Mouse (Mus musculus) neural tube, embryonic 14.5 days (tissue): Measurements from ENCODE around the gene Prc1. TPM values are rescaled to one million over a fixed set of nuclear protein-coding genes. Genes with fewer than 3 reads are reported as not detected.

Experiments
- ATAC-seq: fragments of 200-750 bp; cut with Nextera tagmentation; 2 replicates; pipeline ENCODE4 v1.8.0; 2017; ENCODE audit warnings: low read depth, mild to moderate bottlenecking, moderate TSS enrichment, moderate library complexity
- H3K27ac ChIP-seq: fragments of 300-500 bp; sonication (generic); 2 replicates; pipeline ENCODE4 v1.5.1; 2014; ENCODE audit warnings: low read depth, mild to moderate bottlenecking, control low read depth, low read length, moderate library complexity, mixed read lengths
- H3K27me3 ChIP-seq: fragments of 300-500 bp; sonication (generic); 2 replicates; pipeline ENCODE4 v1.6.1; 2014; ENCODE audit warnings: low read length; ENCODE audit not compliant: control insufficient read depth, insufficient read depth
- H3K36me3 ChIP-seq: fragments of 300-500 bp; sonication (generic); 2 replicates; pipeline ENCODE4 v1.6.1; 2014; ENCODE audit warnings: low read length, mixed read lengths; ENCODE audit not compliant: control insufficient read depth, insufficient read depth
- H3K4me1 ChIP-seq: fragments of 300-500 bp; sonication (generic); 2 replicates; pipeline ENCODE4 v1.6.1; 2014; ENCODE audit warnings: low read length; ENCODE audit not compliant: control insufficient read depth, insufficient read depth
- H3K4me2 ChIP-seq: fragments of 300-500 bp; sonication (generic); 2 replicates; pipeline ENCODE4 v1.6.1; 2014; ENCODE audit warnings: mild to moderate bottlenecking, low read depth, low read length, control low read depth
- H3K4me3 ChIP-seq: fragments of 300-500 bp; sonication (generic); 2 replicates; pipeline ENCODE4 v1.5.1; 2014; ENCODE audit warnings: low read depth, low read length, control low read depth, mixed read lengths
- H3K9ac ChIP-seq: fragments of 300-500 bp; sonication (generic); replicated peaks from 2 replicates; pipeline ENCODE4 v1.6.1; 2014; ENCODE audit warnings: low read depth, mild to moderate bottlenecking, control low read depth, low read length, mixed read lengths
- H3K9me3 ChIP-seq: fragments of 300-500 bp; sonication (generic); 2 replicates; pipeline ENCODE4 v1.6.1; 2016; ENCODE audit warnings: low read length; ENCODE audit not compliant: control insufficient read depth
- WGBS: fragments of 180-500 bp; shearing (Covaris S2); extraction: QIAGEN DNeasy Blood & Tissue Kit; methylation state at CpG from one replicate; pipeline ENCODE4 v1.1.7; 2014; 5-methylcytosine and 5-hydroxymethylcytosine counted together
- polyA plus RNA-seq: library from polyadenylated mRNA; unstranded; fragments of >200 nt; fragmentation: Nextera tagmentation; extraction: Ambion mirVana; gene quantifications from 2 replicates; pipeline ENCODE4 v1.2.1, GENCODE M21; 2014

Gene Prc1
- polyA plus RNA-seq, 1 experiment from 2014 or later: 21.5 TPM

- no peak for ATAC-seq
- Histone ChIP-seq H3K36me3 (no peaks in the 10 kb centered on the region), H3K4me2 (no peak overlapping the region), H3K4me3 (no peak overlapping the region), H3K27me3 (no peaks in the 10 kb centered on the region), H3K27ac (no peak overlapping the region), H3K9me3 (no peaks in the 10 kb centered on the region), H3K9ac (no peak overlapping the region), H3K4me1 (0 out of 2 replicates have a peak, but pooled peaks cover 3% of the 10 kb centered on the region)
- WGBS: 88% methylated on average over 3 of the region's 3 CpGs
Observed at GRCm38 (mm10) chr7:80297041-80297440, 2.8 kb downstream of the Prc1 start.

GRCm38 (mm10) chr7:80298754-80299153, 4.5 kb downstream of the Prc1 start:
- H3K36me3 ChIP-seq: no peaks in the 10 kb centered on the region
- whole genome bisulfite sequencing: 94% methylated on average over 4 of the region's 4 CpGs
- no peak overlapping the region for H3K9ac ChIP-seq
- no peaks in the 10 kb centered on the region for H3K27me3 ChIP-seq
- no peak overlapping the region for H3K4me3 ChIP-seq
- H3K4me1 ChIP-seq: 0 out of 2 replicates have a peak, but pooled peaks cover 3% of the 10 kb centered on the region
- H3K4me2 ChIP-seq: no peak overlapping the region
- no peak for ATAC-seq
- H3K27ac ChIP-seq: no peak overlapping the region
- no peaks in the 10 kb centered on the region for H3K9me3 ChIP-seq

- Histone ChIP-seq H3K9ac (no peak overlapping the region), H3K4me1 (0 out of 2 replicates have a peak, but pooled peaks cover 3% of the 10 kb centered on the region), H3K4me3 (no peak overlapping the region), H3K9me3 (no peaks in the 10 kb centered on the region), H3K27me3 (no peaks in the 10 kb centered on the region), H3K36me3 (no peaks in the 10 kb centered on the region), H3K4me2 (no peak overlapping the region), H3K27ac (no peak overlapping the region)
- 94% methylated on average over 3 of the region's 3 CpGs for WGBS
- no peak for ATAC-seq
Observed at GRCm38 (mm10) chr7:80299568-80299967, 5.3 kb downstream of the Prc1 start.

GRCm38 (mm10) chr7:80301522-80301921, 7.3 kb downstream of the Prc1 start:
- Histone ChIP-seq H3K9me3 (no peaks in the 10 kb centered on the region), H3K4me1 (no peaks in the 10 kb centered on the region), H3K36me3 (no peaks in the 10 kb centered on the region), H3K9ac (no peak overlapping the region), H3K27me3 (no peaks in the 10 kb centered on the region), H3K4me3 (no peak overlapping the region), H3K4me2 (no peak overlapping the region), H3K27ac (no peak overlapping the region)
- ATAC-seq: no peak
- WGBS: 94% methylated on average over 2 of the region's 2 CpGs

- Histone ChIP-seq H3K4me2 (no peak overlapping the region), H3K27ac (no peak overlapping the region), H3K9me3 (no peaks in the 10 kb centered on the region), H3K27me3 (no peaks in the 10 kb centered on the region), H3K36me3 (no peaks in the 10 kb centered on the region), H3K4me1 (no peaks in the 10 kb centered on the region), H3K4me3 (no peak overlapping the region), H3K9ac (no peak overlapping the region)
- ATAC-seq: no peak
- WGBS: 94% methylated on average over 3 of the region's 3 CpGs
Observed at GRCm38 (mm10) chr7:80307766-80308165, 13.5 kb downstream of the Prc1 start.

- no peak overlapping the region for H3K9ac ChIP-seq
- H3K4me1 ChIP-seq: no peaks in the 10 kb centered on the region
- no peak overlapping the region for H3K27ac ChIP-seq
- no peaks in the 10 kb centered on the region for H3K27me3 ChIP-seq
- no peaks in the 10 kb centered on the region for H3K9me3 ChIP-seq
- peaks cover 6% of the 10 kb centered on the region; the same call in 1 of the 2 replicates for H3K36me3 ChIP-seq
- no peak for ATAC-seq
- H3K4me2 ChIP-seq: no peak overlapping the region
- no peak overlapping the region for H3K4me3 ChIP-seq
- WGBS: 89% methylated on average over 7 of the region's 7 CpGs
Observed at GRCm38 (mm10) chr7:80310771-80311170, 16.5 kb downstream of the Prc1 start.

GRCm38 (mm10) chr7:80315733-80316132, 21.5 kb downstream of the Prc1 start:
- H3K9ac ChIP-seq: no peak overlapping the region
- H3K27me3 ChIP-seq: no peaks in the 10 kb centered on the region
- H3K9me3 ChIP-seq: no peaks in the 10 kb centered on the region
- H3K4me3 ChIP-seq: no peak overlapping the region
- no peak overlapping the region for H3K27ac ChIP-seq
- peaks cover 19% of the 10 kb centered on the region for H3K36me3 ChIP-seq
- H3K4me1 ChIP-seq: no peaks in the 10 kb centered on the region
- 89% methylated on average over 2 of the region's 2 CpGs for WGBS
- ATAC-seq: no peak
- no peak overlapping the region for H3K4me2 ChIP-seq

GRCm38 (mm10) chr7:80317439-80318115, 23.3 kb downstream of the Prc1 start:
- Histone ChIP-seq H3K27me3 (no peaks in the 10 kb centered on the region), H3K4me1 (no peaks in the 10 kb centered on the region), H3K9me3 (no peaks in the 10 kb centered on the region), H3K4me3 (no peak overlapping the region), H3K4me2 (no peak overlapping the region), H3K36me3 (peaks cover 19% of the 10 kb centered on the region), H3K27ac (no peak overlapping the region), H3K9ac (no peak overlapping the region)
- ATAC-seq: no peak
- 74% methylated on average over 1 of the region's 1 CpGs for WGBS

GRCm38 (mm10) chr7:80318670-80319069, 24.4 kb downstream of the Prc1 start:
- Histone ChIP-seq H3K9ac (no peak overlapping the region), H3K4me1 (peaks cover 10% of the 10 kb centered on the region), H3K4me2 (no peak overlapping the region), H3K4me3 (no peak overlapping the region), H3K27ac (no peak overlapping the region), H3K36me3 (peaks cover 19% of the 10 kb centered on the region), H3K9me3 (no peaks in the 10 kb centered on the region), H3K27me3 (no peaks in the 10 kb centered on the region)
- no peak for ATAC-seq
- 87% methylated on average over 4 of the region's 4 CpGs for WGBS
